Mouse (Mus musculus) heart, adult 8-10 months (tissue): ENCODE results near the gene Gm21876. TPM values are rescaled to one million over a fixed set of nuclear protein-coding genes. Genes with fewer than 3 reads are reported as not detected.
"Not testable (repeated sequence)": the region's sequence is repeated elsewhere in the genome, so short reads cannot be mapped to it uniquely, and the experiment has no call there.

ENCODE experiments used
- DNase-seq: peaks from one replicate; pipeline ENCODE4 v3.0.0; 2022; ENCODE audit warnings: low spot score
- total RNA-seq, 4 experiments: library from RNA; stranded (reverse); gene quantifications; 2 replicates each; pipeline ENCODE4 v1.2.4; 2022

Gm21876 gene
- total RNA-seq = not detected

DNA sequence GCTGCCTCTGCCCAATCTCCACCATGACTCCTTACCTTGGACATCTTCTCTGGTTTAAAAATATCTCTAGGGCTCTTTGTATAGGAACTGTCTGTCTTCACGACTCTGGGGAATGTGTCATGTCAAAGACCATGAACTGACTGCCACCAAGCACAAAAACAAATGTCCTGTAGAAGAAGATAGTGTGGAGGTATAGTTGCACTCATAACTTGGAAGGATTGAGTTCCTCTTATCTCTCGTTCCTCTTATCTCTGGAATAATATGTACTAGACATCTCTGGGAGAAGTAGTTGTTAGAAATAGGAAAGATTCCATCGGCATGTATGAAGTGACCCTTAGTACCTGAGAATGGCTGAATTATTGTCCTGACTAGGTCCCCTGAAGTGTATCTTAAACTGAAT, at the start of gene Gm21876:
TSS of gene Gm21876 (minus strand) at position 101 of the 400 bp plus-strand sequence.
- DNase-seq = no peak

DNA sequence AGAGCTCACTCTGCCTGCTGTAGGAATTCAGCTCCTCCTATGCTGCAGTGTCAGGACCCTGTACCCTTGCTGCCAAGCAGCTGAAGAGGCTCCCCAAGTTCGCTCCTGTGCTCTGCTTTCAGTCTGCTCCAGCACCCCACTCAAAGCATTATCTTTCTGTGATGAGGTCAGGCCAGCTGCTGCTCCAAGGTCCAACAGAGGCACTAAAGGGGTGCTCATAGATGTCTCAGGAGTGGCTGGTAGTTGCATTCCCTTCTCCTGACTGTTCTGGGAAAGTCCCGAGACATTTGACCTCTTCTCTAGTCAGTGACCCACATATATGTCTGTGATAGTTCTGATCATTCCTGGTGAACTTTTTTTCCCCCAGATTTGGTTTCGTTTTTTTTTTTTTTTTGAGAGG, 45.0 kb upstream of the Gm21876 start:
- DNase-seq = no peak

DNA sequence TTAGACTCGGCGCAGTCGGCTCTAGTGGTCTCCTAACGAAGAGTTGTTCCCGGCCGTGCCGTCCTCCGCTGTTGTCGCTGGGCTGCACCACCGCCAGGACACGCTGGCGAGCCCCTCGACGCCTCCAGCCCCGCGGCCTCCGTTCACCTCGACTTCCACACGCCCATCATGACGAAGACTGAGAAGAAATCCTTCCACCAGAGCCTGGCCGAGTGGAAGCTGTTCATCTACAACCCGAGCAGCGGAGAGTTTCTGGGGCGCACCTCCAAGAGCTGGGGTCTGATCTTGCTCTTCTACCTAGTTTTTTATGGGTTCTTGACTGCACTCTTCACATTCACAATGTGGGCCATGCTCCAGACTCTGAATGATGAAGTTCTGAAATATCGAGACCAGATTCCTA, 28.8 kb downstream of the Gm21876 start:
- DNase-seq = not testable (repeated sequence)

Other genes with a start within 250 kb of the Gm21876 start
- 10 to 100 TPM in 1 of 4 experiments, 1 to 10 TPM in 3; 5.2 to 22.7 (median 6.4) TPM for gene Cfp, start 244.1 kb downstream of the Gm21876 start, total RNA-seq
- gene Elk1, start 225.0 kb downstream of the Gm21876 start, total RNA-seq = 10 to 100 TPM in 1 of 4 experiments, 1 to 10 TPM in 3; 6.6 to 10.3 (median 8.4) TPM
- 10 to 100 TPM; 37.6 to 45.1 (median 40.3) TPM for gene Uxt, start 213.6 kb downstream of the Gm21876 start, total RNA-seq
- gene Zfp182, start 113.3 kb downstream of the Gm21876 start, total RNA-seq = 1 to 10 TPM; 2.0 to 3.6 (median 3.2) TPM
- gene Spaca5, start 107.2 kb downstream of the Gm21876 start, total RNA-seq = not detected
- gene Zfp300, start 86.1 kb downstream of the Gm21876 start, total RNA-seq = 1 to 10 TPM in 1 of 4 experiments, under 1 TPM in 3; 0.24 to 1.1 (median 0.39) TPM
- gene Ssxa1, start 59.8 kb downstream of the Gm21876 start, total RNA-seq = not detected